In the genomic region with DNA sequence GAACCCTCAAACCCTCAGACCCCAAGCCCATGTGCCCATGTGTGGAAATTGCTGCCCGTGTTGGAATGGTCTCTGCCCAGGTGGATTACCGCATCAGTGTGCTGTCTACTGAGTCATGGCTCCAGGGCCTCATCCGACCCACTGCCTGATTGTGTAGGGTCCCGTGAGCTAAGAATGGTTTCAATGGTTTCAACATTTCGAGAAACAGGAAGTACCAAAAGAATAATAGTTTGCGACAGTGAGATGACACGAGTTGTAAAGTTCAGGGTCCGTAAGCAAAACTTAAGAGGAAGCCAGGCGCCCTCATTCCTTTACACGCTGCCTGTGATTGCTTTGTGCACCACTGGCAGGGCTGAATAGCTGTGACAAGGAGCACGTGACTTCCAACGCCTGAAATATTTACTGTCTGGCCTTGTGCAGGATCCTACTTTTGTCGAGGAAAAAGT, we compare ENCODE assay signal across 8 mouse cellular contexts. TPM values are rescaled to one million over a fixed set of nuclear protein-coding genes. Genes with fewer than 3 reads are reported as not detected.
DNase-seq lines count a peak whose midpoint lies in the region; ATAC-seq and TF ChIP-seq lines count a peak whose summit lies in the region.

No protein-coding gene starts in this region.

- peaks cover 20% of the 10 kb centered on the region for H3K4me1 ChIP-seq in liver, embryonic 13.5 days (replicated peaks)
- H3K4me1 ChIP-seq in olfactory bulb, adult 2 months (ENCODE audit: control insufficient read depth, insufficient read depth, low read length) = peaks cover 48% of the 10 kb centered on the region

- WGBS in liver, embryonic 13.5 days (ENCODE audit: insufficient replicate concordance) = 14% methylated on average over 13 of the region's 13 CpGs
- 41% methylated on average over 13 of the region's 13 CpGs for WGBS in olfactory bulb, adult 2 months

- no peak for TF ChIP-seq CTCF in olfactory bulb, adult 2 months (IDR thresholded peaks at IDR 0.05; ENCODE audit: insufficient read depth, low read depth, low read length)

- H3K9ac ChIP-seq in liver, embryonic 13.5 days = no peak overlapping the region

- peak; percentile 54 for DNase-seq in adrenal gland, postnatal 14 days
- DNase-seq in adrenal gland, adult 18-20 months (ENCODE audit: low spot score in 2 of 2) = no peak
- DNase-seq in thymus, postnatal 0 days (ENCODE audit: low spot score) = peak; percentile 32
- DNase-seq in thymus, postnatal 14 days = no peak
- DNase-seq in liver, embryonic 13.5 days = no peak
- no peak for DNase-seq in frontal cortex, postnatal 25 days (ENCODE audit: low spot score in 2 of 2)
- DNase-seq in left cerebral cortex, adult 11 months (ENCODE audit: low spot score) = no peak

- no peak overlapping the region for H3K4me3 ChIP-seq in liver, embryonic 13.5 days (replicated peaks)
- H3K4me3 ChIP-seq in olfactory bulb, adult 2 months (ENCODE audit: insufficient read depth, low read depth, low read length) = no peak overlapping the region

- TF ChIP-seq POLR2A in olfactory bulb, adult 2 months (IDR thresholded peaks at IDR 0.05; ENCODE audit: insufficient read depth, low read depth, low read length) = no peak

- H3K27me3 ChIP-seq in liver, embryonic 13.5 days = peaks cover 94% of the 10 kb centered on the region

- H3K9me3 ChIP-seq in liver, embryonic 13.5 days (replicated peaks) = no peaks in the 10 kb centered on the region

- H3K4me2 ChIP-seq in liver, embryonic 13.5 days = peak overlapping the region; percentile 10; the same call in 1 of the 2 replicates

- no peak for ATAC-seq in liver, embryonic 13.5 days (ENCODE audit: low read depth)

- no peaks in the 10 kb centered on the region for H3K36me3 ChIP-seq in liver, embryonic 13.5 days

- no peak overlapping the region; the same call in 1 of the 2 replicates for H3K27ac ChIP-seq in liver, embryonic 13.5 days
- peak overlapping the region; percentile 93 for H3K27ac ChIP-seq in olfactory bulb, adult 2 months (ENCODE audit: insufficient read depth, low read depth, low read length)

RNA-seq across cellular contexts. Expression of a gene that starts 3.5 kb away (rescaled TPM):
- 56.4 and 79.0 TPM in 2 replicates for total RNA-seq in adrenal gland, postnatal 14 days (2021)
- 10 to 100 TPM; 38.9 to 40.3 TPM for total RNA-seq in adrenal gland, adult 18-20 months (2021)
- 70.9 and 81.0 TPM in 2 replicates for polyA plus RNA-seq in thymus, postnatal 0 days (2015; fragmentation: Nextera tagmentation; extraction: Ambion mirVana)
- 24.7 and 28.0 TPM in 2 replicates for polyA plus RNA-seq in liver, embryonic 13.5 days (2015; fragmentation: Nextera tagmentation; extraction: Ambion mirVana)
- 328 TPM in 1 of 2 replicates, not detected in the other for polyA plus RNA-seq in olfactory bulb, adult 2 months (2012; ENCODE audit: insufficient read depth, insufficient read length, low replicate concordance, missing spikeins)

RNA-seq across cellular contexts. Expression of a gene that starts 26.6 kb away (rescaled TPM):
- total RNA-seq in adrenal gland, postnatal 14 days (2021) = not detected in 2 replicates
- not detected for total RNA-seq in adrenal gland, adult 18-20 months (2021)
- 2.5 and 3.4 TPM in 2 replicates for polyA plus RNA-seq in thymus, postnatal 0 days (2015; fragmentation: Nextera tagmentation; extraction: Ambion mirVana)
- polyA plus RNA-seq in liver, embryonic 13.5 days (2015; fragmentation: Nextera tagmentation; extraction: Ambion mirVana) = 0.80 and 0.89 TPM in 2 replicates
- not detected in 2 replicates for polyA plus RNA-seq in olfactory bulb, adult 2 months (2012; ENCODE audit: insufficient read depth, insufficient read length, low replicate concordance, missing spikeins)

RNA-seq across cellular contexts. Expression of a gene that starts 40.0 kb away (rescaled TPM):
- 14.6 and 17.5 TPM in 2 replicates for total RNA-seq in adrenal gland, postnatal 14 days (2021)
- 1 to 10 TPM; 7.2 to 7.8 TPM for total RNA-seq in adrenal gland, adult 18-20 months (2021)
- polyA plus RNA-seq in thymus, postnatal 0 days (2015; fragmentation: Nextera tagmentation; extraction: Ambion mirVana) = 118 and 153 TPM in 2 replicates
- polyA plus RNA-seq in liver, embryonic 13.5 days (2015; fragmentation: Nextera tagmentation; extraction: Ambion mirVana) = 50.1 and 52.2 TPM in 2 replicates
- polyA plus RNA-seq in olfactory bulb, adult 2 months (2012; ENCODE audit: insufficient read depth, insufficient read length, low replicate concordance, missing spikeins) = not detected in 2 replicates

RNA-seq across cellular contexts. Expression of a gene that starts 45.1 kb away (rescaled TPM):
- 1.2 and 1.5 TPM in 2 replicates for total RNA-seq in adrenal gland, postnatal 14 days (2021)
- 1 to 10 TPM; 3.7 to 4.6 TPM for total RNA-seq in adrenal gland, adult 18-20 months (2021)
- polyA plus RNA-seq in thymus, postnatal 0 days (2015; fragmentation: Nextera tagmentation; extraction: Ambion mirVana) = 0.09 and 0.12 TPM in 2 replicates
- polyA plus RNA-seq in liver, embryonic 13.5 days (2015; fragmentation: Nextera tagmentation; extraction: Ambion mirVana) = 0.07 and 0.09 TPM in 2 replicates
- polyA plus RNA-seq in olfactory bulb, adult 2 months (2012; ENCODE audit: insufficient read depth, insufficient read length, low replicate concordance, missing spikeins) = not detected in 2 replicates

RNA-seq across cellular contexts. Expression of a gene that starts 52.2 kb away (rescaled TPM):
- total RNA-seq in adrenal gland, postnatal 14 days (2021) = 11.7 and 12.6 TPM in 2 replicates
- 10 to 100 TPM; 10.5 to 36.6 TPM for total RNA-seq in adrenal gland, adult 18-20 months (2021)
- polyA plus RNA-seq in thymus, postnatal 0 days (2015; fragmentation: Nextera tagmentation; extraction: Ambion mirVana) = 1.5 TPM in 2 replicates
- polyA plus RNA-seq in liver, embryonic 13.5 days (2015; fragmentation: Nextera tagmentation; extraction: Ambion mirVana) = 1.1 and 1.4 TPM in 2 replicates
- not detected in 2 replicates for polyA plus RNA-seq in olfactory bulb, adult 2 months (2012; ENCODE audit: insufficient read depth, insufficient read length, low replicate concordance, missing spikeins)

Comparison
In these comparisons a context has a peak if more than half of its experiments do, and no peak if none do; other contexts are left out.
1. DNase-seq: peak in adrenal gland, postnatal 14 days (single experiment) and thymus, postnatal 0 days (single experiment); none in adrenal gland, adult 18-20 months (0 of 2), thymus, postnatal 14 days (single experiment), liver, embryonic 13.5 days (single experiment), frontal cortex, postnatal 25 days (0 of 2) and left cerebral cortex, adult 11 months (single experiment).
2. RNA of a gene that starts 40.0 kb away (polyA plus RNA-seq): 118 to 153 TPM in thymus, postnatal 0 days and 50.1 to 52.2 TPM in liver, embryonic 13.5 days; not detected in olfactory bulb, adult 2 months; every median in the first group is over 10 times any median in the second.